Mouse (Mus musculus) kidney, adult 2 months (tissue): Measurements from ENCODE around the gene Tmem116. TPM values are rescaled to one million over a fixed set of nuclear protein-coding genes. Genes with fewer than 3 reads are reported as not detected.

Experiments
- DNase-seq: peaks from one replicate; pipeline ENCODE4 v3.0.0; 2021
- H3K27ac ChIP-seq: fragments of 200-500 bp; 2 replicates; pipeline ENCODE4 v1.5.1; 2012; ENCODE audit warnings: low read depth, low read length, control low read depth, inconsistent platforms; ENCODE audit not compliant: insufficient read depth
- H3K27me3 ChIP-seq: fragments of 200-500 bp; replicated peaks from 2 replicates; pipeline ENCODE4 v1.6.1; 2012; ENCODE audit warnings: mild to moderate bottlenecking, moderate library complexity, low read length, inconsistent platforms; ENCODE audit not compliant: control insufficient read depth, insufficient read depth
- H3K36me3 ChIP-seq: fragments of 200-500 bp; 2 replicates; pipeline ENCODE4 v1.6.1; 2012; ENCODE audit warnings: mild to moderate bottlenecking, moderate library complexity, low read length, inconsistent platforms; ENCODE audit not compliant: control insufficient read depth, insufficient read depth
- H3K4me1 ChIP-seq: fragments of 200-500 bp; 2 replicates; pipeline ENCODE4 v1.6.1; 2011; ENCODE audit warnings: low read length; ENCODE audit not compliant: control insufficient read depth, insufficient read depth
- H3K4me3 ChIP-seq: fragments of 200-500 bp; 2 replicates; pipeline ENCODE4 v1.5.1; 2011; ENCODE audit warnings: mild to moderate bottlenecking, low read depth, low read length, control low read depth; ENCODE audit not compliant: insufficient read depth
- CTCF ChIP-seq: fragments of 200-500 bp; conservative IDR thresholded peaks from 2 replicates; pipeline ENCODE4 v1.5.1; 2011; ENCODE audit warnings: low read depth, mild to moderate bottlenecking, control low read depth, low read length, moderate library complexity, mixed read lengths; ENCODE audit not compliant: insufficient read depth, insufficient read length
- POLR2A ChIP-seq: fragments of 200-500 bp; IDR thresholded peaks from one replicate; pipeline ENCODE4 v1.6.1; 2011; ENCODE audit warnings: low read depth, low read length, control low read depth
- WGBS: fragments of 180-500 bp; shearing (Covaris S2); methylation state at CpG from one replicate; pipeline ENCODE4 v1.1.7; 2018; 5-methylcytosine and 5-hydroxymethylcytosine counted together
- polyA plus RNA-seq: library from polyadenylated mRNA; depleted of rRNA; stranded (reverse); fragments of >200 nt; gene quantifications from 2 replicates; pipeline ENCODE4 v1.2.3, GENCODE M21; 2012

Tmem116 gene
- polyA plus RNA-seq, 1 experiment: 147 TPM

DNA sequence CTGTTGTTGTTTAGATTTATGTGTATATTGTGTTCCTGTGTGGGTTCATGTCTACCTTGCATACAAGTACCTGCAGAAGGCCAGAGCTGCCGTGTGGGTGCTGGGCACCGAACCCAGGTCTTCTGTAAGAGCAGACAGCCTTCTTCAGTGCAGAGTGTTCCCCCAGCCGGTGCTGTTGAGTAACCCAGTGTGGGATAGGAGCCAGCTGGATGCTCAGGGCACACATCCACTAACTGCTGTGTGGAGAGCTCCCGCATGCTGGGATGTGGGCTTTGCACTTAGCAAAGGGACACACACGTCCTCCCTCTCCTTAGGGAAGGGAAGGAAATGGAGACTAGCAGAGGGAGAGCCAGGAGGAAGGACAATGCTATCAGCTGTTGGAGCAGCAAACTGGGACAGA, 13.6 kb upstream of the Tmem116 start:
- WGBS: 75% methylated on average over 5 of the region's 5 CpGs
- Histone ChIP-seq H3K27ac (no peak overlapping the region), H3K4me1 (no peaks in the 10 kb centered on the region), H3K27me3 (no peaks in the 10 kb centered on the region), H3K36me3 (peaks cover 2% of the 10 kb centered on the region; the same call in 1 of the 2 replicates), H3K4me3 (no peak overlapping the region)
- DNase-seq: no peak
- TF ChIP-seq CTCF: no peak
- no peak for TF ChIP-seq POLR2A

- Histone ChIP-seq H3K36me3 (peaks cover 2% of the 10 kb centered on the region; the same call in 1 of the 2 replicates), H3K27ac (no peak overlapping the region), H3K27me3 (no peaks in the 10 kb centered on the region), H3K4me1 (no peaks in the 10 kb centered on the region), H3K4me3 (no peak overlapping the region)
- DNase-seq: no peak
- 94% methylated on average over 11 of the region's 11 CpGs for WGBS
- TF ChIP-seq POLR2A (no peak), CTCF (no peak)
Measured at GRCm38 (mm10) chr5:121438756-121439155, 12.9 kb upstream of the Tmem116 start.

- WGBS: 95% methylated on average over 3 of the region's 3 CpGs
- H3K27me3 ChIP-seq: no peaks in the 10 kb centered on the region
- H3K27ac ChIP-seq: no peak overlapping the region
- TF ChIP-seq CTCF (peak; percentile 39), POLR2A (no peak)
- no peaks in the 10 kb centered on the region for H3K4me1 ChIP-seq
- peaks cover 6% of the 10 kb centered on the region for H3K36me3 ChIP-seq
- peak; percentile 74 for DNase-seq
- H3K4me3 ChIP-seq: no peak overlapping the region
Measured at GRCm38 (mm10) chr5:121443548-121443947, 8.1 kb upstream of the Tmem116 start.

DNA sequence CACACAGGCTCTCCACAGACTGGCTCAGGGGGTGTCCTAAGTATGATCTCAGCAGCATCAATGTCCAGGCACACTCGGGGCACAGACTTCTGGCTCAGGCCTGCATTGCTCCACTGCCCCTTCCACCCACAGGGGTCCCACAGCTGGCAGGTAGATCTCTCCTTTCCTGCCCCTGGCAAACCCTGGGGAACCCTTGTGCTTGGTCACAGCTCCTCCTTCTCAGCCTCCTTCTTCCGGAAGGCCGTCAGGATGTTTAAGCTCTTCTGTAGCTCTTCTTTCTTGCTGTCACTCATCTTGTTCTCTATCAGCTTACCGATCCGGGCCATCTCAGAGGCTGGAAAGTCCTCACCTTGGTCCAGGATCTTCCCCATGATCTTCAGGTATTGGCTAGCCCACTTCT, 6.8 kb upstream of the Tmem116 start:
- no peak for DNase-seq
- H3K36me3 ChIP-seq: peaks cover 6% of the 10 kb centered on the region
- WGBS: 86% methylated on average over 5 of the region's 5 CpGs

GRCm38 (mm10) chr5:121448450-121448849, 3.2 kb upstream of the Tmem116 start:
- no peak overlapping the region for H3K27ac ChIP-seq
- H3K4me1 ChIP-seq: peaks cover 12% of the 10 kb centered on the region; the same call in 1 of the 2 replicates
- peak; percentile 25 for DNase-seq
- no peak overlapping the region for H3K4me3 ChIP-seq
- peaks cover 4% of the 10 kb centered on the region for H3K36me3 ChIP-seq
- H3K27me3 ChIP-seq: no peaks in the 10 kb centered on the region
- 85% methylated on average over 3 of the region's 3 CpGs for WGBS
- TF ChIP-seq CTCF: peak; percentile 47
- TF ChIP-seq POLR2A: no peak

More for the DNA sequence above, 6.8 kb upstream of the Tmem116 start:
- Histone ChIP-seq H3K27ac (no peak overlapping the region), H3K4me3 (no peak overlapping the region), H3K27me3 (no peaks in the 10 kb centered on the region), H3K4me1 (no peaks in the 10 kb centered on the region; the same call in 1 of the 2 replicates)
- TF ChIP-seq POLR2A (no peak), CTCF (no peak)

DNA sequence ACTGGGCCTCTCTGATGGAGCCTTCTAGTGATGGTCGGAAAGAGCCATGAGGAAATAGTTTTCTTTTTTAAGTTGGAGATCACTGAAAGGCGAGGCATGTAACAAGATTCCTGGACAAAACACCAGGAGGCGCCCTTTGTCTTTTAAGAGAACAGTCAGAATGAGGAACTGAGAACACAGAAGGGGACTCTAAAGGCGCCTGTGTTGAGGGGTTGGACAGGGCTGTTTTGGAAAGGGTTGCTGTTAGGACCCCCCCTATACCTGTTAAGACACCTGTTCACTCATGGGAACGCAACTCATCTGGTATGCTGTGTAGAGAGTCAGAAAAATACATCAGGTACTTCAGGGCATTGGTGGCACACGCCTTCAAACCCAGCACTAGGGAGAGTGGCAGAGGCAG, 1.7 kb upstream of the Tmem116 start:
- Histone ChIP-seq H3K36me3 (peaks cover 2% of the 10 kb centered on the region), H3K27me3 (no peaks in the 10 kb centered on the region), H3K4me1 (peaks cover 20% of the 10 kb centered on the region; the same call in 1 of the 2 replicates), H3K27ac (no peak overlapping the region), H3K4me3 (no peak overlapping the region)
- no peak for TF ChIP-seq CTCF
- no peak for TF ChIP-seq POLR2A
- WGBS: 57% methylated on average over 6 of the region's 6 CpGs
- DNase-seq: peak; percentile 69

DNA sequence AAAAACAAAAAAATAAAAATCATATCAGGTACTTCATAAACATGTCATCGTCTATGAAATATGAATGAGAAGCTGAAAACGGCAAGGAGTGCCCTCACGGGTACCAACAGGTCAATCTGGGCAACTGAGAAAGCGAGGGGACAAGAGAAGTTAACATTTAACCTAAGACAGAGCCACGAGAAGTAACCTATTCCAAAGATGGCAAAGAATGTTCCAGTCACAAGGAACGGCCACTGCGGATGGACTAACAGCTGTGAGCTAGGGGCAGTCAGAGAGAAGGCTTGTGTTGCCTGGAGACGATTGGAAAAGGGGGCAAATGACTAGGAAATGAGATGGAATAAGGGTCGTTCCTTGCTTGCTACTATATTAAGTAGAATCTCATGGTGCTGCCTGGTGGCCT, 1.2 kb upstream of the Tmem116 start:
- peaks cover 2% of the 10 kb centered on the region; the same call in 1 of the 2 replicates for H3K36me3 ChIP-seq
- H3K27ac ChIP-seq: 0 out of 2 replicates have a peak overlapping the region, but pooled peaks have one; percentile 3
- peaks cover 20% of the 10 kb centered on the region; the same call in 1 of the 2 replicates for H3K4me1 ChIP-seq
- peak; percentile 81 for DNase-seq
- 39% methylated on average over 9 of the region's 9 CpGs for WGBS
- TF ChIP-seq POLR2A: no peak
- TF ChIP-seq CTCF: no peak
- no peak overlapping the region for H3K4me3 ChIP-seq
- no peaks in the 10 kb centered on the region for H3K27me3 ChIP-seq
